Mouse (Mus musculus): ENCODE results near the gene Rbm24.

Rbm24 gene

DNA sequence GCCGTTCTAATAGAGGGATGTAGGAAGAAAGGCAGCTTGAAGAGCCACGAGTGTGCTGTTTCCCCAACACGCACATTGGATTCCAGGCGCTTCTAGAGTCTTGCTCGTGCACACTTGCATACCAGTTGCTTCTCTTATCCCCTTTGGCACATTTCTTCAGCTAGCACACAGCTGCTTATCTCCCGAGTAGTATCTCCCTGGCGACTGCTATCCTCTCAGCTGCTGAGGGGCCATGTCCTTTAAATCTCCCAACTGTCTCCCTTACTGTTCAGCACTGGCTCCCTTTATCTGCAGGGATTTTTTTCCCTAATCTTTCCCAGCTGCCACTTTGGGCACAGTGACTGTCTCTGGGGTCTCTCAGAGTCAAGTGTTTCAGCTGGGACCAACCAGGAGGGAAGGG is 25.8 kb downstream of the Rbm24 start:
- no peak for DNase-seq

DNA sequence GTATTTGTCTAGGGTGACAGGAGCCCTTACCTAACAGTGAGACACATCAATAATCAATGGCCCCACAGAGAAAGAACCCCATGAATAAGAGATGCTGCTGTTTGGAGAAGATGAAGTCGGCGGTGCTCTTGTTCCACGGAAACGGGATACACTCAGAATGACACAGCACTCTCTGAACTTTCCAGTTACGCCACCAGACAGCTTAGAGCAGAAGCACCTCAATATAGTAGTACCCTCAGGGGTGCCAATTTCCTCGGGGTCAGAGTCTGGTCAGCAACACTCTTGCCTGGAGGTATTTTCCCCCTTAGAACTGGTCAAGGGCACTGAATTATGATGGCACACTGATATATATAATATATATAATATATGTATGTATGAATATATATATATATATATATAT is 27.8 kb downstream of the Rbm24 start:
- no peak for DNase-seq

- no peak for DNase-seq
Observed at GRCm38 (mm10) chr13:46448276-46448675, 30.0 kb downstream of the Rbm24 start.

DNA sequence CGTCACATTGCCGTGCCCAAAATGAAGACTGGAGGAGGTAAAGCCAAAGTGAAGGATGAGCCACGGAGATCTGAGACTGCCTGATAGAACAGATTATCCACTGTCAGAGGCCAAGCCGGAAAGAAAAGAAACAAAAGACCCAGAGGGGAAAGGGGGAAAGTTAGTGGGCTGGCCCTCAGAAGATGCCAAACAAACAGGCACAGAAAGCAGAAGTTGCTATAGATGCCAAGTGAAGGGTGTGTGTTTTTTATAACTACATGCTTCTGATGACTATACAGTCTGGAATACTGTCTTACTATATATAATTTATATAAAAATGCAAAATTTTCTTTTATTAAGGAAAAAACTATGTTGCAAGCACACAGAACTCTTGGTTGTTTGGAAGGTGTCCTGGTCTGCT is 31.7 kb downstream of the Rbm24 start:
- no peak for DNase-seq

GRCm38 (mm10) chr13:46450623-46451022 is 32.4 kb downstream of the Rbm24 start:
- DNase-seq: no peak

DNA sequence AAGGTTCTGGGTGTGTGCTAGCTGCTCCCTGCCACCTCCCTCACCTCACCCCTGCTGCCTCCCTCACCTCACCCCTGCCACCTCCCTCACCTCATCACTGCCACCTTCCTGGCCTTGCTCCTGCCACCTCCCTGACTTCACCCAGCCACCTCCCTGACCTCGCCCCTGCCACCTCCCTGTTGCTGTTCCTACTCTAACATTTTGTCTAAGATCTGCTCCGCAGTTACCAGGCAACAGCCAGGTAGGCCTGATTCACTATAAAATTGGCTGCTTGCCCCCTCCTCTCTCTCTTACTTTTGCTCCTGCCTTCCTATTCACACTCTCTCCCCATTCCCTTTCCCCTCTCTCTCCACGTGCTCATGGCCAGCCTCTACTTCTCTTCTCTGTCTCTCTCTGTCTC is 33.3 kb downstream of the Rbm24 start:
- no peak for DNase-seq

- DNase-seq: no peak
Observed at GRCm38 (mm10) chr13:46459546-46459945, 41.3 kb downstream of the Rbm24 start.

GRCm38 (mm10) chr13:46462280-46462679 is 44.0 kb downstream of the Rbm24 start:
- no peak for DNase-seq

- DNase-seq: no peak
Observed at GRCm38 (mm10) chr13:46463764-46464163, 45.5 kb downstream of the Rbm24 start.

DNA sequence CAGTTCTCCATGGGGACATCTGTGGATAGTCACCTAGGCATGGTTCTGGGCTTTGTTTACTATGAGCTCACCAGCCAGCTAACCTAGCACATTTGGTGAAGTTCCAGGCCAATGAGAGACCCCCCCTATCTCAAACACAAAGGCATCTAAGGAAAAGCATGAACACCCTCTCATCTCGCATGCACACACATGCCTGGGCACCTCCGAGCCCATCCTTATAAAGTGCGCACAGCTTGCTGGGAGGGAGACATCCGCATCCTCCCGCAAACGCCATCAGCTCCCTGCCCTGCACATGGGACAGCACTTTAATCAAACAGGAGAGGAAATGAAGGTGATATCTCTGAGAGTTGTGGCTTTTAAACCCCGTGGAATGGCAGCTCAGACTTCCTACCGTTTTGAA is 50.0 kb downstream of the Rbm24 start:
- DNase-seq: no peak

DNA sequence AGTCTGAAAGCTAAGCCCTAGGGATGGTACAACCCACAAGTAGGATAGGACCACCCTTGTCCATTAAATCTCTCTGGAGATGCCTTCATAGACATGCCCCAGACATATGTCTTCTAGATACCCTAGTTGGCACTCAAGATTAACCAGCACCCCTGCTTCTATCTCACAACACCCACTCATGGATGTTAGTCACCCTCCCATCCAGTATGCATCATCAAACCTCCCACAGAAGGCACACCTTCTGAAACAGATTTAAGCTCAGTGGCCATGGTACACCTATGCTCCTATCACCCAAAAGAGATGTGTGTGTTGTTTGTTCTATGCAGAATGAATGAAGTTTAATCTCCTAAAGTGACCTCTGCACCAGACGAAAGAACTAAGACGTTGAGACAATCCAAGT is 51.3 kb downstream of the Rbm24 start:
- no peak for DNase-seq
